Mouse (Mus musculus) neural tube, embryonic 12.5 days (tissue): ENCODE data around the gene Zfp512b. TPM values are rescaled to one million over a fixed set of nuclear protein-coding genes. Genes with fewer than 3 reads are reported as not detected.

Experiments
- ATAC-seq: fragments of 200-750 bp; cut with Nextera tagmentation; 2 replicates; pipeline ENCODE4 v1.8.0; 2017; ENCODE audit warnings: low read depth, mild to moderate bottlenecking, moderate TSS enrichment, moderate library complexity; ENCODE audit not compliant: low FRiP score
- H3K27ac ChIP-seq: fragments of 300-500 bp; sonication (generic); 2 replicates; pipeline ENCODE4 v1.5.1; 2016
- H3K27me3 ChIP-seq: fragments of 300-500 bp; sonication (generic); replicated peaks from 2 replicates; pipeline ENCODE4 v1.6.1; 2016; ENCODE audit warnings: mild to moderate bottlenecking
- H3K36me3 ChIP-seq: fragments of 300-500 bp; sonication (generic); 2 replicates; pipeline ENCODE4 v1.6.1; 2016; ENCODE audit warnings: mild to moderate bottlenecking
- H3K4me1 ChIP-seq: fragments of 300-500 bp; sonication (generic); 2 replicates; pipeline ENCODE4 v1.6.1; 2016
- H3K4me2 ChIP-seq: fragments of 300-500 bp; sonication (generic); replicated peaks from 2 replicates; pipeline ENCODE4 v1.6.1; 2016; ENCODE audit warnings: mild to moderate bottlenecking
- H3K4me3 ChIP-seq: fragments of 300-500 bp; sonication (generic); 2 replicates; pipeline ENCODE4 v1.5.1; 2016
- H3K9ac ChIP-seq: fragments of 300-500 bp; sonication (generic); 2 replicates; pipeline ENCODE4 v1.6.1; 2016; ENCODE audit warnings: mild to moderate bottlenecking
- H3K9me3 ChIP-seq: fragments of 300-500 bp; sonication (generic); 2 replicates; pipeline ENCODE4 v1.6.1; 2016; ENCODE audit warnings: mild to moderate bottlenecking
- WGBS: fragments of 180-500 bp; shearing (Covaris S2); methylation state at CpG from one replicate; pipeline ENCODE4 v1.1.7; 2016; 5-methylcytosine and 5-hydroxymethylcytosine counted together
- polyA plus RNA-seq: library from polyadenylated mRNA; unstranded; fragments of >200 nt; fragmentation: Nextera tagmentation; extraction: Ambion mirVana; gene quantifications from 2 replicates; pipeline ENCODE4 v1.2.1, GENCODE M21; 2016

Gene Zfp512b
- polyA plus RNA-seq, 1 experiment from 2014 or later, result 89.6 TPM

- peaks cover 70% of the 10 kb centered on the region for H3K36me3 ChIP-seq
- H3K4me2 ChIP-seq, result no peak overlapping the region
- H3K27ac ChIP-seq, result no peak overlapping the region
- H3K4me1 ChIP-seq, result peaks cover 8% of the 10 kb centered on the region
- H3K9me3 ChIP-seq, result no peaks in the 10 kb centered on the region
- H3K4me3 ChIP-seq, result no peak overlapping the region
- 91% methylated on average over 3 of the region's 3 CpGs for WGBS
- ATAC-seq, result no peak
- no peaks in the 10 kb centered on the region for H3K27me3 ChIP-seq
- H3K9ac ChIP-seq, result no peak overlapping the region
These were observed 6.5 kb downstream of the Zfp512b start for GRCm38 (mm10) chr2:181586124-181586523.

- Histone ChIP-seq H3K9me3 (no peaks in the 10 kb centered on the region), H3K4me2 (no peak overlapping the region), H3K27me3 (no peaks in the 10 kb centered on the region), H3K4me1 (peaks cover 9% of the 10 kb centered on the region), H3K36me3 (peaks cover 70% of the 10 kb centered on the region), H3K27ac (no peak overlapping the region), H3K9ac (no peak overlapping the region), H3K4me3 (no peak overlapping the region)
- 96% methylated on average over 5 of the region's 5 CpGs for WGBS
- no peak for ATAC-seq
These were observed 7.1 kb downstream of the Zfp512b start for GRCm38 (mm10) chr2:181585506-181585905.

- no peaks in the 10 kb centered on the region for H3K9me3 ChIP-seq
- H3K27ac ChIP-seq, result no peak within 1 kb of the TSS
- H3K9ac ChIP-seq, result no peak within 1 kb of the TSS
- H3K4me1 ChIP-seq, result peaks cover 13% of the 10 kb centered on the region
- no peak within 1 kb of the TSS for H3K4me3 ChIP-seq
- H3K36me3 ChIP-seq, result peaks cover 59% of the 10 kb centered on the region
- no peak within 1 kb of the TSS for H3K4me2 ChIP-seq
- no peak for ATAC-seq
- 90% methylated on average over 4 of the region's 4 CpGs for WGBS
- H3K27me3 ChIP-seq, result no peaks in the 10 kb centered on the region
These were observed 8.1 kb downstream of the Zfp512b start, which contains the start of gene Uckl1 for GRCm38 (mm10) chr2:181584411-181584942. Gene Uckl1, minus strand, starts transcription at chr2:181584892.

- H3K4me1 ChIP-seq, result peaks cover 18% of the 10 kb centered on the region
- no peak overlapping the region for H3K9ac ChIP-seq
- no peaks in the 10 kb centered on the region for H3K9me3 ChIP-seq
- 91% methylated on average over 3 of the region's 3 CpGs for WGBS
- no peak for ATAC-seq
- no peak overlapping the region for H3K27ac ChIP-seq
- H3K36me3 ChIP-seq, result peaks cover 51% of the 10 kb centered on the region
- H3K27me3 ChIP-seq, result no peaks in the 10 kb centered on the region
- H3K4me3 ChIP-seq, result no peak overlapping the region
- no peak overlapping the region for H3K4me2 ChIP-seq
These were observed 8.9 kb downstream of the Zfp512b start for GRCm38 (mm10) chr2:181583460-181584257.

- H3K4me3 ChIP-seq, result no peak overlapping the region
- no peak overlapping the region for H3K9ac ChIP-seq
- no peaks in the 10 kb centered on the region for H3K9me3 ChIP-seq
- 79% methylated on average over 1 of the region's 1 CpGs for WGBS
- ATAC-seq, result no peak
- H3K4me1 ChIP-seq, result peaks cover 18% of the 10 kb centered on the region
- no peak overlapping the region for H3K27ac ChIP-seq
- H3K27me3 ChIP-seq, result no peaks in the 10 kb centered on the region
- no peak overlapping the region for H3K4me2 ChIP-seq
- H3K36me3 ChIP-seq, result peaks cover 44% of the 10 kb centered on the region
These were observed 9.7 kb downstream of the Zfp512b start for GRCm38 (mm10) chr2:181582939-181583338.

GRCm38 (mm10) chr2:181582358-181582757, 10.2 kb downstream of the Zfp512b start:
- Histone ChIP-seq H3K36me3 (peaks cover 39% of the 10 kb centered on the region), H3K27me3 (no peaks in the 10 kb centered on the region), H3K4me2 (peak overlapping the region; percentile 92), H3K9ac (no peak overlapping the region), H3K9me3 (no peaks in the 10 kb centered on the region), H3K4me3 (no peak overlapping the region), H3K4me1 (peaks cover 19% of the 10 kb centered on the region), H3K27ac (no peak overlapping the region)
- ATAC-seq, result 0 out of 2 replicates have a peak, but pooled peaks have one; percentile 1
- 80% methylated on average over 2 of the region's 2 CpGs for WGBS

- under 1% methylated on average over 49 of the region's 49 CpGs for WGBS
- peaks cover 32% of the 10 kb centered on the region for H3K36me3 ChIP-seq
- peak overlapping the region; percentile 92 for H3K4me2 ChIP-seq
- no peaks in the 10 kb centered on the region for H3K27me3 ChIP-seq
- peak; percentile 83 for ATAC-seq
- H3K27ac ChIP-seq, result peak overlapping the region; percentile 85
- H3K9ac ChIP-seq, result peak overlapping the region; percentile 86
- H3K9me3 ChIP-seq, result no peaks in the 10 kb centered on the region
- peak overlapping the region; percentile 81 for H3K4me3 ChIP-seq
- H3K4me1 ChIP-seq, result peaks cover 23% of the 10 kb centered on the region
These were observed 11.0 kb downstream of the Zfp512b start for GRCm38 (mm10) chr2:181581402-181582120.

GRCm38 (mm10) chr2:181581016-181581401, 11.6 kb downstream of the Zfp512b start:
- Histone ChIP-seq H3K4me3 (peak overlapping the region; percentile 81), H3K36me3 (peaks cover 26% of the 10 kb centered on the region), H3K4me1 (peaks cover 23% of the 10 kb centered on the region), H3K9ac (peak overlapping the region; percentile 86), H3K4me2 (peak overlapping the region; percentile 92), H3K27me3 (no peaks in the 10 kb centered on the region), H3K9me3 (no peaks in the 10 kb centered on the region), H3K27ac (peak overlapping the region; percentile 85)
- under 1% methylated on average over 11 of the region's 11 CpGs for WGBS
- ATAC-seq, result peak; percentile 71

GRCm38 (mm10) chr2:181580131-181580772, 12.4 kb downstream of the Zfp512b start:
- peak overlapping the region; percentile 86; the same call in 1 of the 2 replicates for H3K9ac ChIP-seq
- H3K4me1 ChIP-seq, result peaks cover 23% of the 10 kb centered on the region
- no peaks in the 10 kb centered on the region for H3K9me3 ChIP-seq
- H3K4me3 ChIP-seq, result peak overlapping the region; percentile 81
- WGBS, result 79% methylated on average over 5 of the region's 5 CpGs
- peak overlapping the region; percentile 92 for H3K4me2 ChIP-seq
- H3K27ac ChIP-seq, result no peak overlapping the region
- no peaks in the 10 kb centered on the region for H3K27me3 ChIP-seq
- H3K36me3 ChIP-seq, result peaks cover 18% of the 10 kb centered on the region
- no peak for ATAC-seq

GRCm38 (mm10) chr2:181579681-181580080, 12.9 kb downstream of the Zfp512b start:
- H3K4me3 ChIP-seq, result no peak overlapping the region
- no peak overlapping the region for H3K9ac ChIP-seq
- peaks cover 13% of the 10 kb centered on the region for H3K36me3 ChIP-seq
- ATAC-seq, result no peak
- peaks cover 23% of the 10 kb centered on the region for H3K4me1 ChIP-seq
- H3K27me3 ChIP-seq, result no peaks in the 10 kb centered on the region
- H3K4me2 ChIP-seq, result no peak overlapping the region
- no peak overlapping the region for H3K27ac ChIP-seq
- WGBS, result 80% methylated on average over 1 of the region's 1 CpGs
- H3K9me3 ChIP-seq, result no peaks in the 10 kb centered on the region

GRCm38 (mm10) chr2:181578790-181579618, 13.6 kb downstream of the Zfp512b start:
- WGBS, result 83% methylated on average over 5 of the region's 5 CpGs
- ATAC-seq, result no peak
- H3K27me3 ChIP-seq, result no peaks in the 10 kb centered on the region
- no peak overlapping the region for H3K27ac ChIP-seq
- no peak overlapping the region for H3K4me3 ChIP-seq
- H3K36me3 ChIP-seq, result peaks cover 9% of the 10 kb centered on the region
- H3K9me3 ChIP-seq, result no peaks in the 10 kb centered on the region
- peaks cover 23% of the 10 kb centered on the region for H3K4me1 ChIP-seq
- H3K4me2 ChIP-seq, result no peak overlapping the region
- H3K9ac ChIP-seq, result no peak overlapping the region
